Mouse (Mus musculus): Measurements from ENCODE around the gene Blzf1. TPM values are rescaled to one million over a fixed set of nuclear protein-coding genes. Genes with fewer than 3 reads are reported as not detected.

The Blzf1 gene
- total RNA-seq, 1 experiment from 2014 or later: 27.5 TPM

Other genes with a start within 250 kb of the Blzf1 start
- gene Sell, start 245.5 kb downstream of the Blzf1 start, total RNA-seq (2021): 0.70 and 1.7 TPM in 2 replicates
- 0.38 and 0.39 TPM in 2 replicates for gene Selp, start 192.2 kb downstream of the Blzf1 start, total RNA-seq (2021)
- gene F5, start 155.7 kb downstream of the Blzf1 start, total RNA-seq (2021): 12.9 and 17.4 TPM in 2 replicates
- gene Slc19a2, start 58.4 kb downstream of the Blzf1 start, total RNA-seq (2021): 26.9 and 31.0 TPM in 2 replicates
- gene Ccdc181, start 31.9 kb downstream of the Blzf1 start, total RNA-seq (2021): 9.3 and 14.2 TPM in 2 replicates
- gene Nme7, start 3.4 kb downstream of the Blzf1 start, total RNA-seq (2021): 18.3 and 20.1 TPM in 2 replicates
- 64.2 and 66.9 TPM in 2 replicates for gene Atp1b1, start 150.9 kb upstream of the Blzf1 start, total RNA-seq (2021)

Data from adrenal gland, postnatal 25 days (tissue).